Mouse (Mus musculus): ENCODE data around the gene Tspan5.

Gene Tspan5

GRCm38 (mm10) chr3:138771549-138772333 lies 29.7 kb downstream of the Tspan5 start:
- in situ Hi-C loops (cut with MboI, MseI) = loop anchor here (10.0 kb wide), 1 partner anchor 1113 kb away; no protein-coding TSS in a partner anchor

GRCm38 (mm10) chr3:138773871-138774606 lies 32.0 kb downstream of the Tspan5 start:
- in situ Hi-C loops (cut with MboI, MseI) = loop anchor here (10.0 kb wide), 1 partner anchor 1111 kb away; no protein-coding TSS in a partner anchor

- in situ Hi-C loops (cut with MboI, MseI) = loop anchor here (10.0 kb wide), 1 partner anchor 1110 kb away; no protein-coding TSS in a partner anchor
Observed at GRCm38 (mm10) chr3:138774607-138774943, 32.6 kb downstream of the Tspan5 start.

- in situ Hi-C loops (cut with MboI, MseI) = loop anchor here (10.0 kb wide), 1 partner anchor 1109 kb away; no protein-coding TSS in a partner anchor
Observed at GRCm38 (mm10) chr3:138775926-138776715, 34.1 kb downstream of the Tspan5 start.

- in situ Hi-C loops (cut with MboI, MseI) = no loop called here
Observed at GRCm38 (mm10) chr3:138781492-138781891, 39.5 kb downstream of the Tspan5 start.

- in situ Hi-C loops (cut with MboI, MseI) = no loop called here
Observed at GRCm38 (mm10) chr3:138783859-138784640, 42.1 kb downstream of the Tspan5 start.

GRCm38 (mm10) chr3:138784641-138785025 lies 42.6 kb downstream of the Tspan5 start:
- in situ Hi-C loops (cut with MboI, MseI) = no loop called here

GRCm38 (mm10) chr3:138787758-138788488 lies 45.9 kb downstream of the Tspan5 start:
- in situ Hi-C loops (cut with MboI, MseI) = no loop called here

- in situ Hi-C loops (cut with MboI, MseI) = no loop called here
Observed at GRCm38 (mm10) chr3:138788489-138788850, 46.5 kb downstream of the Tspan5 start.

- in situ Hi-C loops (cut with MboI, MseI) = no loop called here
Observed at GRCm38 (mm10) chr3:138789275-138789674, 47.3 kb downstream of the Tspan5 start.

GRCm38 (mm10) chr3:138794533-138794932 lies 52.5 kb downstream of the Tspan5 start:
- in situ Hi-C loops (cut with MboI, MseI) = no loop called here

GRCm38 (mm10) chr3:138795951-138796350 lies 54.0 kb downstream of the Tspan5 start:
- in situ Hi-C loops (cut with MboI, MseI) = no loop called here

- in situ Hi-C loops (cut with MboI, MseI) = no loop called here
Observed at GRCm38 (mm10) chr3:138796583-138796982, 54.6 kb downstream of the Tspan5 start.

GRCm38 (mm10) chr3:138800664-138801411 lies 58.8 kb downstream of the Tspan5 start:
- in situ Hi-C loops (cut with MboI, MseI) = no loop called here

- in situ Hi-C loops (cut with MboI, MseI) = no loop called here
Observed at GRCm38 (mm10) chr3:138801661-138802060, 59.7 kb downstream of the Tspan5 start.

- in situ Hi-C loops (cut with MboI, MseI) = no loop called here
Observed at GRCm38 (mm10) chr3:138802722-138803443, 60.9 kb downstream of the Tspan5 start.

GRCm38 (mm10) chr3:138803444-138804085 lies 61.6 kb downstream of the Tspan5 start:
- in situ Hi-C loops (cut with MboI, MseI) = no loop called here

Measured in regulatory T cell (primary cell).